Mouse (Mus musculus) kidney, adult 2 months (tissue): ENCODE measurements around the gene Gm10642. TPM values are rescaled to one million over a fixed set of nuclear protein-coding genes. Genes with fewer than 3 reads are reported as not detected.

Source experiments
- DNase-seq: peaks from one replicate; pipeline ENCODE4 v3.0.0; 2021
- H3K27ac ChIP-seq: fragments of 200-500 bp; 2 replicates; pipeline ENCODE4 v1.5.1; 2012; ENCODE audit warnings: low read depth, low read length, control low read depth, inconsistent platforms; ENCODE audit not compliant: insufficient read depth
- H3K27me3 ChIP-seq: fragments of 200-500 bp; replicated peaks from 2 replicates; pipeline ENCODE4 v1.6.1; 2012; ENCODE audit warnings: mild to moderate bottlenecking, moderate library complexity, low read length, inconsistent platforms; ENCODE audit not compliant: control insufficient read depth, insufficient read depth
- H3K36me3 ChIP-seq: fragments of 200-500 bp; 2 replicates; pipeline ENCODE4 v1.6.1; 2012; ENCODE audit warnings: mild to moderate bottlenecking, moderate library complexity, low read length, inconsistent platforms; ENCODE audit not compliant: control insufficient read depth, insufficient read depth
- H3K4me1 ChIP-seq: fragments of 200-500 bp; 2 replicates; pipeline ENCODE4 v1.6.1; 2011; ENCODE audit warnings: low read length; ENCODE audit not compliant: control insufficient read depth, insufficient read depth
- H3K4me3 ChIP-seq: fragments of 200-500 bp; 2 replicates; pipeline ENCODE4 v1.5.1; 2011; ENCODE audit warnings: mild to moderate bottlenecking, low read depth, low read length, control low read depth; ENCODE audit not compliant: insufficient read depth
- CTCF ChIP-seq: fragments of 200-500 bp; conservative IDR thresholded peaks from 2 replicates; pipeline ENCODE4 v1.5.1; 2011; ENCODE audit warnings: low read depth, mild to moderate bottlenecking, control low read depth, low read length, moderate library complexity, mixed read lengths; ENCODE audit not compliant: insufficient read depth, insufficient read length
- POLR2A ChIP-seq: fragments of 200-500 bp; IDR thresholded peaks from one replicate; pipeline ENCODE4 v1.6.1; 2011; ENCODE audit warnings: low read depth, low read length, control low read depth
- WGBS: fragments of 180-500 bp; shearing (Covaris S2); methylation state at CpG from one replicate; pipeline ENCODE4 v1.1.7; 2018; 5-methylcytosine and 5-hydroxymethylcytosine counted together
- polyA plus RNA-seq: library from polyadenylated mRNA; depleted of rRNA; stranded (reverse); fragments of >200 nt; gene quantifications from 2 replicates; pipeline ENCODE4 v1.2.3, GENCODE M21; 2012

Gm10642 gene
- polyA plus RNA-seq, 1 experiment, result 0.38 TPM

- Histone ChIP-seq H3K27me3 (no peaks in the 10 kb centered on the region), H3K4me3 (no peak overlapping the region), H3K27ac (no peak overlapping the region), H3K36me3 (no peaks in the 10 kb centered on the region), H3K4me1 (peaks cover 5% of the 10 kb centered on the region; the same call in 1 of the 2 replicates)
- TF ChIP-seq CTCF, result no peak
- no peak for TF ChIP-seq POLR2A
- DNase-seq, result no peak
- WGBS, result 86% methylated on average over 2 of the region's 2 CpGs
These were observed 32.4 kb downstream of the Gm10642 start for GRCm38 (mm10) chr9:70688301-70688968.

GRCm38 (mm10) chr9:70689926-70690325 is 33.9 kb downstream of the Gm10642 start:
- WGBS, result 68% methylated on average over 3 of the region's 3 CpGs
- Histone ChIP-seq H3K4me1 (peaks cover 5% of the 10 kb centered on the region; the same call in 1 of the 2 replicates), H3K36me3 (no peaks in the 10 kb centered on the region), H3K4me3 (no peak overlapping the region), H3K27ac (no peak overlapping the region), H3K27me3 (no peaks in the 10 kb centered on the region)
- TF ChIP-seq POLR2A (no peak), CTCF (no peak)
- DNase-seq, result no peak

GRCm38 (mm10) chr9:70690579-70690978 is 34.5 kb downstream of the Gm10642 start:
- Histone ChIP-seq H3K27me3 (no peaks in the 10 kb centered on the region), H3K36me3 (no peaks in the 10 kb centered on the region), H3K4me1 (peaks cover 2% of the 10 kb centered on the region; the same call in 1 of the 2 replicates), H3K27ac (no peak overlapping the region), H3K4me3 (no peak overlapping the region)
- TF ChIP-seq CTCF, result no peak
- no peak for TF ChIP-seq POLR2A
- no peak for DNase-seq

GRCm38 (mm10) chr9:70691772-70692693 is 36.0 kb downstream of the Gm10642 start:
- no peaks in the 10 kb centered on the region for H3K27me3 ChIP-seq
- TF ChIP-seq POLR2A, result no peak
- TF ChIP-seq CTCF, result no peak
- no peaks in the 10 kb centered on the region for H3K36me3 ChIP-seq

GRCm38 (mm10) chr9:70695723-70696122 is 39.7 kb downstream of the Gm10642 start:
- Histone ChIP-seq H3K27ac (no peak overlapping the region), H3K4me1 (peaks cover 2% of the 10 kb centered on the region; the same call in 1 of the 2 replicates), H3K27me3 (no peaks in the 10 kb centered on the region), H3K4me3 (no peak overlapping the region), H3K36me3 (no peaks in the 10 kb centered on the region)
- TF ChIP-seq CTCF (no peak), POLR2A (no peak)
- 85% methylated on average over 2 of the region's 2 CpGs for WGBS
- no peak for DNase-seq

More at GRCm38 (mm10) chr9:70691772-70692693, 36.0 kb downstream of the Gm10642 start:
- Histone ChIP-seq H3K4me1 (peaks cover 2% of the 10 kb centered on the region; the same call in 1 of the 2 replicates), H3K27ac (no peak overlapping the region), H3K4me3 (no peak overlapping the region)
- 40% methylated on average over 2 of the region's 2 CpGs for WGBS
- DNase-seq, result no peak

- WGBS, result 79% methylated on average over 1 of the region's 1 CpGs
- H3K4me1 ChIP-seq, result no peaks in the 10 kb centered on the region
- no peak overlapping the region for H3K4me3 ChIP-seq
- TF ChIP-seq POLR2A, result no peak
- no peak for TF ChIP-seq CTCF
- H3K36me3 ChIP-seq, result no peaks in the 10 kb centered on the region
- no peak for DNase-seq
- H3K27ac ChIP-seq, result no peak overlapping the region
- no peaks in the 10 kb centered on the region for H3K27me3 ChIP-seq
These were observed 42.0 kb downstream of the Gm10642 start for GRCm38 (mm10) chr9:70698090-70698489.
